Mouse (Mus musculus): ENCODE results near the gene Espn.

GRCm38 (mm10) chr4:152130771-152131653 is 21.2 kb downstream of the Espn start:
- TF ChIP-seq GATA1 (IDR thresholded peaks at IDR 0.05; ENCODE audit: low read length): no peak
- no peak for TF ChIP-seq TAL1 (IDR thresholded peaks at IDR 0.05; ENCODE audit: low read length)

All from erythroblast, embryonic 14.5 days (primary cell).